Mouse (Mus musculus) bone marrow macrophage, adult 2 months (primary cell): ENCODE measurements at regions not wholly inside any gene's neighbourhood (a gene's known extent, or its start where the extent isn't known, plus 50 kb on each side); places are given as distances from the start of the nearest gene placed in this dataset.

Experiments
- H3K27ac ChIP-seq: 2 replicates; pipeline ENCODE4 v1.5.1; 2012; ENCODE audit warnings: low read depth, low read length; ENCODE audit not compliant: insufficient read depth
- H3K4me1 ChIP-seq: 2 replicates; pipeline ENCODE4 v1.6.1; 2012; ENCODE audit warnings: low read length; ENCODE audit not compliant: control insufficient read depth, insufficient read depth
- H3K4me3 ChIP-seq: 2 replicates; pipeline ENCODE4 v1.5.1; 2012; ENCODE audit warnings: mild to moderate bottlenecking, low read length, moderate library complexity; ENCODE audit not compliant: insufficient read depth
- CTCF ChIP-seq: IDR thresholded peaks from 2 replicates; pipeline ENCODE4 v1.5.1; 2012; ENCODE audit warnings: low read depth, mild to moderate bottlenecking, low read length, moderate library complexity
- POLR2A ChIP-seq: IDR thresholded peaks from 2 replicates; pipeline ENCODE4 v1.6.1; 2012; ENCODE audit warnings: mild to moderate bottlenecking, low read depth, low read length, borderline replicate concordance

- no peak overlapping the region for H3K4me3 ChIP-seq
These were observed 154.9 kb downstream of the Sox11 start for GRCm38 (mm10) chr12:27187480-27187879.

GRCm38 (mm10) chr12:27182397-27183375 is 159.7 kb downstream of the Sox11 start:
- no peak overlapping the region for H3K27ac ChIP-seq
- no peaks in the 10 kb centered on the region for H3K4me1 ChIP-seq
- H3K4me3 ChIP-seq, result no peak overlapping the region
- TF ChIP-seq POLR2A, result no peak
- no peak for TF ChIP-seq CTCF

More at GRCm38 (mm10) chr12:27187480-27187879, 154.9 kb downstream of the Sox11 start:
- no peak for TF ChIP-seq CTCF
- TF ChIP-seq POLR2A, result no peak
- Histone ChIP-seq H3K27ac (no peak overlapping the region), H3K4me1 (no peaks in the 10 kb centered on the region)

GRCm38 (mm10) chr12:27173561-27173960 is 168.8 kb downstream of the Sox11 start:
- no peak overlapping the region for H3K4me3 ChIP-seq

GRCm38 (mm10) chr12:27173151-27173550 is 169.2 kb downstream of the Sox11 start:
- no peak overlapping the region for H3K27ac ChIP-seq
- no peaks in the 10 kb centered on the region for H3K4me1 ChIP-seq
- TF ChIP-seq POLR2A (no peak), CTCF (no peak)
- H3K4me3 ChIP-seq, result no peak overlapping the region

More at GRCm38 (mm10) chr12:27173561-27173960, 168.8 kb downstream of the Sox11 start:
- no peak for TF ChIP-seq CTCF
- no peak for TF ChIP-seq POLR2A
- Histone ChIP-seq H3K27ac (no peak overlapping the region), H3K4me1 (no peaks in the 10 kb centered on the region)

GRCm38 (mm10) chr12:27171595-27171994 is 170.8 kb downstream of the Sox11 start:
- H3K4me3 ChIP-seq, result no peak overlapping the region
- H3K4me1 ChIP-seq, result no peaks in the 10 kb centered on the region
- TF ChIP-seq CTCF (no peak), POLR2A (no peak)
- no peak overlapping the region for H3K27ac ChIP-seq

GRCm38 (mm10) chr12:27164920-27165504 is 177.4 kb downstream of the Sox11 start:
- TF ChIP-seq POLR2A (no peak), CTCF (no peak)
- Histone ChIP-seq H3K4me1 (no peaks in the 10 kb centered on the region), H3K27ac (no peak overlapping the region), H3K4me3 (no peak overlapping the region)

GRCm38 (mm10) chr12:27160063-27160686 is 182.2 kb downstream of the Sox11 start:
- no peak for TF ChIP-seq CTCF
- no peak for TF ChIP-seq POLR2A
- H3K4me1 ChIP-seq, result no peaks in the 10 kb centered on the region
- H3K27ac ChIP-seq, result no peak overlapping the region
- H3K4me3 ChIP-seq, result no peak overlapping the region

GRCm38 (mm10) chr12:27159416-27160062 is 182.8 kb downstream of the Sox11 start:
- Histone ChIP-seq H3K4me1 (no peaks in the 10 kb centered on the region), H3K27ac (no peak overlapping the region), H3K4me3 (no peak overlapping the region)
- no peak for TF ChIP-seq POLR2A
- no peak for TF ChIP-seq CTCF

- TF ChIP-seq POLR2A (no peak), CTCF (no peak)
- Histone ChIP-seq H3K4me1 (no peaks in the 10 kb centered on the region), H3K27ac (no peak overlapping the region), H3K4me3 (no peak overlapping the region)
These were observed 191.2 kb downstream of the Sox11 start for GRCm38 (mm10) chr12:27150871-27151853.
